ENCODE assay signal across 8 mouse cellular contexts in the genomic region with DNA sequence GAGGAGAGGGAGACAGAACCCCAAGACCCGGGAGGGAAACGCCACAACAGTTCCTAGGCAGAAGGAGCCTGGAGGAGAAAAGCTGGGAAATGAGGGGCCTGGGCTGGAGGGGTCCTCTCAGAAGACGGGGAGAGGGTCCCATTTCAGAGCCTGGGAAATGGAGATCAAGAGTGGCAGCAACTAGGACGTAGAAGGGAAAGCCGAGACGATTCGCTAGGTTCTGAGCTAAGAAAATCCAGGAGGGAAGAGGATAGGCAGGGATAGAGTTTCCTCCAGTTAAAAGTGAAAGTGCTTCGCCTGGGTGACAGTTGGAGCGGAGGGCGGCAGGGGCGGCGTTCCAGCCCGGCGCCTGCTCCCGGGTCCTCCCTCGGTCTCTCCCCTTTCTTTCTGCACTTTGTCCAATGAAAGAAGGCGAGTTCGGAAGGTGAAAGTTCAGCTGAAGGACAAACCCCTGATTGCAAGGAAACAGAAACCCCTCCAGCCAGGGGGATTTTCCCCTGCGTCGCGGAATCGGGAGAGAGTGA. TPM values are rescaled to one million over a fixed set of nuclear protein-coding genes. Genes with fewer than 3 reads are reported as not detected.
DNase-seq lines count a peak whose midpoint lies in the region; ATAC-seq and TF ChIP-seq lines count a peak whose summit lies in the region.

No protein-coding gene starts in this region.

- H3K4me3 ChIP-seq in bone marrow, adult 2 months (replicated peaks; ENCODE audit: control insufficient read depth, low read depth, low read length) = peak overlapping the region; percentile 91
- H3K4me3 ChIP-seq in heart, embryonic 13.5 days = peak overlapping the region; percentile 94
- peak overlapping the region; percentile 55 for H3K4me3 ChIP-seq in kidney, embryonic 16.5 days (ENCODE audit: low read length)
- H3K4me3 ChIP-seq in liver, embryonic 14.5 days (ENCODE audit: insufficient read depth in 1 of 2, low read depth in 2 of 2, low read length in 2 of 2) = peak overlapping the region; percentile 79 to 100
- peak overlapping the region; percentile 90 for H3K4me3 ChIP-seq in stomach, embryonic 16.5 days (replicated peaks; ENCODE audit: low read length)

- peak overlapping the region; percentile 98 for H3K9ac ChIP-seq in heart, embryonic 13.5 days
- peak overlapping the region; percentile 93 for H3K9ac ChIP-seq in kidney, embryonic 16.5 days (replicated peaks; ENCODE audit: low read length)
- H3K9ac ChIP-seq in liver, embryonic 14.5 days (replicated peaks) = peak overlapping the region; percentile 89
- H3K9ac ChIP-seq in stomach, embryonic 16.5 days (ENCODE audit: low read length) = peak overlapping the region; percentile 98

- peaks cover 6% of the 10 kb centered on the region for H3K9me3 ChIP-seq in heart, embryonic 13.5 days
- peaks cover 6% of the 10 kb centered on the region for H3K9me3 ChIP-seq in kidney, embryonic 16.5 days (ENCODE audit: low read length)
- no peaks in the 10 kb centered on the region; the same call in 1 of the 2 replicates for H3K9me3 ChIP-seq in liver, embryonic 14.5 days (ENCODE audit: control insufficient read depth, low read length)
- H3K9me3 ChIP-seq in stomach, embryonic 16.5 days (replicated peaks; ENCODE audit: control insufficient read depth, low read length) = no peaks in the 10 kb centered on the region

- H3K27ac ChIP-seq in bone marrow, adult 2 months (ENCODE audit: control insufficient read depth, insufficient read depth, low read depth, low read length, poor library complexity) = peak overlapping the region; percentile 90
- peak overlapping the region; percentile 100 for H3K27ac ChIP-seq in heart, embryonic 13.5 days (replicated peaks)
- peak overlapping the region; percentile 100 for H3K27ac ChIP-seq in kidney, embryonic 16.5 days (ENCODE audit: low read length)
- H3K27ac ChIP-seq in liver, embryonic 14.5 days = peak overlapping the region; percentile 60
- peak overlapping the region; percentile 100 for H3K27ac ChIP-seq in stomach, embryonic 16.5 days (ENCODE audit: low read length)

- under 1% methylated on average over 21 of the region's 22 CpGs for WGBS in bone marrow, adult 2 months
- WGBS in heart, embryonic 13.5 days = 0% methylated on average over 22 of the region's 22 CpGs
- WGBS in kidney, embryonic 16.5 days = under 1% methylated on average over 22 of the region's 22 CpGs
- 0% methylated on average over 22 of the region's 22 CpGs for WGBS in liver, embryonic 14.5 days (ENCODE audit: insufficient replicate concordance)
- under 1% methylated on average over 22 of the region's 22 CpGs for WGBS in stomach, embryonic 16.5 days

- peaks cover 17% of the 10 kb centered on the region for H3K36me3 ChIP-seq in heart, embryonic 13.5 days
- H3K36me3 ChIP-seq in kidney, embryonic 16.5 days (ENCODE audit: insufficient read depth, low read length) = peaks cover 12% of the 10 kb centered on the region
- H3K36me3 ChIP-seq in liver, embryonic 14.5 days (replicated peaks; ENCODE audit: control insufficient read depth, insufficient read depth, low read depth) = no peaks in the 10 kb centered on the region
- H3K36me3 ChIP-seq in stomach, embryonic 16.5 days (ENCODE audit: control insufficient read depth, insufficient read depth, low read length) = no peaks in the 10 kb centered on the region

- no peaks in the 10 kb centered on the region for H3K27me3 ChIP-seq in heart, embryonic 13.5 days (replicated peaks)
- H3K27me3 ChIP-seq in kidney, embryonic 16.5 days (ENCODE audit: insufficient read depth, low read length) = no peaks in the 10 kb centered on the region
- peaks cover 20% of the 10 kb centered on the region for H3K27me3 ChIP-seq in liver, embryonic 14.5 days (ENCODE audit: control insufficient read depth, insufficient read depth, low read length)
- H3K27me3 ChIP-seq in stomach, embryonic 16.5 days (ENCODE audit: control insufficient read depth, insufficient read depth, low read length) = no peaks in the 10 kb centered on the region

- peak; percentile 55 for DNase-seq in CD4-positive helper T cell, adult 2 months (ENCODE audit: low read depth, low spot score)
- peak in 2 of 3 experiments; percentile 41 to 47 for DNase-seq in liver, embryonic 14.5 days (ENCODE audit: low read depth in 3 of 3, low spot score in 3 of 3)
- peak; percentile 28 to 34 for DNase-seq in natural killer cell, adult 2 months (ENCODE audit: low spot score in 2 of 2)

- TF ChIP-seq CTCF in bone marrow, adult 2 months (IDR thresholded peaks at IDR 0.05; ENCODE audit: control insufficient read depth, insufficient read depth, low read length) = no peak
- TF ChIP-seq CTCF in liver, embryonic 14.5 days (IDR thresholded peaks at IDR 0.05; ENCODE audit: low read depth) = no peak

- no peak for TF ChIP-seq POLR2A in bone marrow, adult 2 months (IDR thresholded peaks at IDR 0.05; ENCODE audit: borderline replicate concordance, control insufficient read depth, low read depth, low read length)

- TF ChIP-seq EP300 in liver, embryonic 14.5 days (IDR thresholded peaks at IDR 0.05; ENCODE audit: low read depth) = 0 out of 2 replicates have a peak, but pooled peaks have one; percentile 12

- ATAC-seq in erythroid progenitor cell, adult 5-6 weeks (replicated peaks; ENCODE audit: low FRiP score, poor library complexity, severe bottlenecking) = peak; percentile 81
- no peak for ATAC-seq in heart, embryonic 13.5 days (ENCODE audit: extremely low read depth, insufficient number of reproducible peaks, low FRiP score, low TSS enrichment)
- ATAC-seq in kidney, embryonic 16.5 days (ENCODE audit: low FRiP score, low TSS enrichment) = peak; percentile 72
- ATAC-seq in liver, embryonic 14.5 days (ENCODE audit: insufficient read depth) = peak; percentile 65
- peak; percentile 44 for ATAC-seq in stomach, embryonic 16.5 days (ENCODE audit: insufficient read depth, low FRiP score)

- no peaks in the 10 kb centered on the region for H3K4me1 ChIP-seq in bone marrow, adult 2 months (ENCODE audit: control insufficient read depth, insufficient read depth, low read length)
- H3K4me1 ChIP-seq in heart, embryonic 13.5 days = peaks cover 19% of the 10 kb centered on the region
- no peaks in the 10 kb centered on the region; the same call in 1 of the 2 replicates for H3K4me1 ChIP-seq in kidney, embryonic 16.5 days (ENCODE audit: insufficient read depth, low read length)
- no peaks in the 10 kb centered on the region for H3K4me1 ChIP-seq in liver, embryonic 14.5 days (replicated peaks; ENCODE audit: control insufficient read depth in 2 of 2, insufficient read depth in 2 of 2, low read length in 1 of 2)
- peaks cover 6% of the 10 kb centered on the region for H3K4me1 ChIP-seq in stomach, embryonic 16.5 days (ENCODE audit: control insufficient read depth, insufficient read depth, low read length)

- peak overlapping the region; percentile 84 for H3K4me2 ChIP-seq in heart, embryonic 13.5 days
- peak overlapping the region; percentile 72 for H3K4me2 ChIP-seq in kidney, embryonic 16.5 days (replicated peaks; ENCODE audit: low read depth, low read length)
- peak overlapping the region; percentile 87 for H3K4me2 ChIP-seq in liver, embryonic 14.5 days (ENCODE audit: low read depth)
- H3K4me2 ChIP-seq in stomach, embryonic 16.5 days (ENCODE audit: low read depth, low read length) = peak overlapping the region; percentile 83

RNA-seq across cellular contexts. Expression of a gene that starts 0.7 kb away (rescaled TPM):
- polyA plus RNA-seq in bone marrow, adult 2 months (2011; ENCODE audit: insufficient read depth, insufficient read length, low replicate concordance, missing spikeins) = 46.2 and 93.7 TPM in 2 replicates
- 34.4 and 43.6 TPM in 2 replicates for total RNA-seq in erythroid progenitor cell, adult 5-6 weeks (2015; ENCODE audit: low replicate concordance)
- 14.7 and 40.8 TPM in 2 replicates for total RNA-seq in erythroid progenitor cell, adult 5-6 weeks (2017; ENCODE audit: low replicate concordance)
- 71.7 and 75.9 TPM in 2 replicates for polyA plus RNA-seq in heart, embryonic 13.5 days (2015; fragmentation: Nextera tagmentation; extraction: Ambion mirVana)
- 36.4 and 37.2 TPM in 2 replicates for polyA plus RNA-seq in kidney, embryonic 16.5 days (2015; fragmentation: Nextera tagmentation; extraction: Ambion mirVana)
- 6.5 and 7.9 TPM in 2 replicates for polyA plus RNA-seq in liver, embryonic 14.5 days (2012; rRNA removed)
- 10.6 and 11.9 TPM in 2 replicates for polyA plus RNA-seq in liver, embryonic 14.5 days (2014; fragmentation: Nextera tagmentation; extraction: Ambion mirVana)
- 108 and 110 TPM in 2 replicates for polyA plus RNA-seq in stomach, embryonic 16.5 days (2015; fragmentation: Nextera tagmentation; extraction: Ambion mirVana)
